Mouse (Mus musculus) heart, postnatal 0 days (tissue): ENCODE measurements around the gene Sac3d1. TPM values are rescaled to one million over a fixed set of nuclear protein-coding genes. Genes with fewer than 3 reads are reported as not detected.

Experiments used
- ATAC-seq: fragments of 200-750 bp; cut with Nextera tagmentation; 2 replicates; pipeline ENCODE4 v1.8.0; 2017; ENCODE audit warnings: low read depth, moderate number of reproducible peaks, moderate library complexity; ENCODE audit not compliant: insufficient read depth
- DNase-seq: peaks from one replicate; pipeline ENCODE4 v3.0.0-alpha.2; 2016; ENCODE audit warnings: low spot score
- H3K27ac ChIP-seq: fragments of 300-500 bp; sonication (generic); 2 replicates; pipeline ENCODE4 v1.5.1; 2014; ENCODE audit warnings: low read depth, mild to moderate bottlenecking
- H3K27me3 ChIP-seq: fragments of 300-500 bp; sonication (generic); 2 replicates; pipeline ENCODE4 v1.6.1; 2014; ENCODE audit warnings: low read length, mixed read lengths; ENCODE audit not compliant: control insufficient read depth, insufficient read depth
- H3K36me3 ChIP-seq: fragments of 300-500 bp; sonication (generic); replicated peaks from 2 replicates; pipeline ENCODE4 v1.6.1; 2014; ENCODE audit warnings: low read length, mixed read lengths; ENCODE audit not compliant: control insufficient read depth, insufficient read depth
- H3K4me1 ChIP-seq: fragments of 300-500 bp; sonication (generic); 2 replicates; pipeline ENCODE4 v1.6.1; 2014; ENCODE audit warnings: antibody characterized with exemption; ENCODE audit not compliant: control insufficient read depth, insufficient read depth
- H3K4me2 ChIP-seq: fragments of 300-500 bp; sonication (generic); 2 replicates; pipeline ENCODE4 v1.6.1; 2014; ENCODE audit warnings: low read depth, mild to moderate bottlenecking, low read length, moderate library complexity
- H3K4me3 ChIP-seq: fragments of 300-500 bp; sonication (generic); 2 replicates; pipeline ENCODE4 v1.5.1; 2014; ENCODE audit warnings: low read depth, low read length
- H3K9ac ChIP-seq: fragments of 300-500 bp; sonication (generic); replicated peaks from 2 replicates; pipeline ENCODE4 v1.6.1; 2014; ENCODE audit warnings: low read depth, low read length, mixed read lengths
- H3K9me3 ChIP-seq: fragments of 300-500 bp; sonication (generic); replicated peaks from 2 replicates; pipeline ENCODE4 v1.6.1; 2016; ENCODE audit warnings: low read length; ENCODE audit not compliant: control insufficient read depth
- CTCF ChIP-seq: IDR thresholded peaks from 2 replicates; pipeline ENCODE4 v1.5.1; 2016; ENCODE audit warnings: antibody characterized with exemption, control low read depth, low read depth
- EP300 ChIP-seq: IDR thresholded peaks from 2 replicates; pipeline ENCODE4 v1.6.1; 2016; ENCODE audit warnings: antibody characterized with exemption, low read depth
- WGBS: fragments of 180-500 bp; shearing (Covaris S2); extraction: QIAGEN DNeasy Blood & Tissue Kit; methylation state at CpG from one replicate; pipeline ENCODE4 v1.1.7; 2014; 5-methylcytosine and 5-hydroxymethylcytosine counted together
- polyA plus RNA-seq: library from polyadenylated mRNA; unstranded; fragments of >200 nt; fragmentation: Nextera tagmentation; extraction: Ambion mirVana; gene quantifications from 2 replicates; pipeline ENCODE4 v1.2.1, GENCODE M21; 2015
- total RNA-seq: library from RNA; depleted of rRNA; stranded (reverse); fragments of >200 nt; gene quantifications from 2 replicates; pipeline ENCODE4 v1.2.3, GENCODE M21; 2014; ENCODE audit warnings: low replicate concordance

The Sac3d1 gene
- total and polyA plus RNA-seq, 2 experiments from 2014 or later, result 25.8 to 46.5 TPM

GRCm38 (mm10) chr19:6127760-6128341 is 9.4 kb upstream of the Sac3d1 start, which contains the start of gene Snx15:
TSS of gene Snx15 (minus strand) at chr19:6128304.
- Histone ChIP-seq H3K4me1 (no peaks in the 10 kb centered on the region; the same call in 1 of the 2 replicates), H3K4me3 (peak within 1 kb of the TSS; percentile 49), H3K4me2 (peak within 1 kb of the TSS; percentile 61), H3K9me3 (no peaks in the 10 kb centered on the region), H3K27ac (peak within 1 kb of the TSS; percentile 89), H3K9ac (peak within 1 kb of the TSS; percentile 43; the same call in 1 of the 2 replicates), H3K27me3 (no peaks in the 10 kb centered on the region), H3K36me3 (no peaks in the 10 kb centered on the region)
- peak; percentile 97 for ATAC-seq
- peak; percentile 98 for DNase-seq
- no peak for TF ChIP-seq CTCF
- TF ChIP-seq EP300, result peak; percentile 68
- WGBS, result under 1% methylated on average over 32 of the region's 32 CpGs

GRCm38 (mm10) chr19:6126789-6127580 is 8.5 kb upstream of the Sac3d1 start:
- H3K9ac ChIP-seq, result no peak overlapping the region
- H3K4me2 ChIP-seq, result peak overlapping the region; percentile 61
- 63% methylated on average over 10 of the region's 10 CpGs for WGBS
- no peaks in the 10 kb centered on the region for H3K36me3 ChIP-seq
- no peak for DNase-seq
- H3K4me1 ChIP-seq, result no peaks in the 10 kb centered on the region; the same call in 1 of the 2 replicates
- peak overlapping the region; percentile 89; the same call in 1 of the 2 replicates for H3K27ac ChIP-seq
- no peak for TF ChIP-seq EP300
- TF ChIP-seq CTCF, result no peak
- ATAC-seq, result no peak
- H3K4me3 ChIP-seq, result peak overlapping the region; percentile 49
- H3K27me3 ChIP-seq, result no peaks in the 10 kb centered on the region
- H3K9me3 ChIP-seq, result no peaks in the 10 kb centered on the region

- Histone ChIP-seq H3K4me2 (no peak overlapping the region), H3K27me3 (no peaks in the 10 kb centered on the region), H3K4me3 (no peak overlapping the region), H3K9ac (no peak overlapping the region), H3K36me3 (no peaks in the 10 kb centered on the region), H3K4me1 (no peaks in the 10 kb centered on the region; the same call in 1 of the 2 replicates), H3K27ac (no peak overlapping the region), H3K9me3 (no peaks in the 10 kb centered on the region)
- peak; percentile 71 for TF ChIP-seq CTCF
- TF ChIP-seq EP300, result no peak
- no peak for ATAC-seq
- WGBS, result 24% methylated on average over 4 of the region's 4 CpGs
- DNase-seq, result no peak
Observed at GRCm38 (mm10) chr19:6126289-6126688, 7.8 kb upstream of the Sac3d1 start.

- no peak for TF ChIP-seq CTCF
- TF ChIP-seq EP300, result no peak
- Histone ChIP-seq H3K27ac (no peak overlapping the region), H3K4me1 (no peaks in the 10 kb centered on the region; the same call in 1 of the 2 replicates), H3K27me3 (no peaks in the 10 kb centered on the region), H3K36me3 (0 out of 2 replicates have a peak, but pooled peaks cover 4% of the 10 kb centered on the region), H3K4me3 (no peak overlapping the region), H3K9ac (no peak overlapping the region), H3K4me2 (no peak overlapping the region), H3K9me3 (no peaks in the 10 kb centered on the region)
- 70% methylated on average over 2 of the region's 2 CpGs for WGBS
- ATAC-seq (no peak), DNase-seq (no peak)
Observed at GRCm38 (mm10) chr19:6124898-6125297, 6.4 kb upstream of the Sac3d1 start.

GRCm38 (mm10) chr19:6123330-6123729 is 4.9 kb upstream of the Sac3d1 start:
- Histone ChIP-seq H3K9ac (no peak overlapping the region), H3K4me1 (no peaks in the 10 kb centered on the region; the same call in 1 of the 2 replicates), H3K9me3 (no peaks in the 10 kb centered on the region), H3K27me3 (no peaks in the 10 kb centered on the region), H3K4me3 (no peak overlapping the region), H3K4me2 (no peak overlapping the region), H3K36me3 (0 out of 2 replicates have a peak, but pooled peaks cover 4% of the 10 kb centered on the region), H3K27ac (no peak overlapping the region)
- no peak for DNase-seq
- 75% methylated on average over 8 of the region's 8 CpGs for WGBS
- TF ChIP-seq CTCF, result no peak
- no peak for TF ChIP-seq EP300
- no peak for ATAC-seq
